Comparison of ENCODE assay signal across 17 mouse cellular contexts in genomic region chr12:17486062-17486770, GRCm38 (mm10). TPM values are rescaled to one million over a fixed set of nuclear protein-coding genes. Genes with fewer than 3 reads are reported as not detected.
DNase-seq lines count a peak whose midpoint lies in the region; ATAC-seq and TF ChIP-seq lines count a peak whose summit lies in the region.
"Had no signal": no experiment of that assay in that cellular context is flagged by ENCODE, and none has a peak within 500 bp of the region (broad histone marks: within the 10 kb centered on the region; RNA-seq: fewer than 3 reads in every experiment).

No protein-coding gene starts in this region.

- no peak for TF ChIP-seq CTCF in brain, embryonic 14.5 days (IDR thresholded peaks at IDR 0.05; ENCODE audit: borderline replicate concordance, extremely low read depth, insufficient read depth, insufficient read length)
- no peak for TF ChIP-seq CTCF in midbrain, postnatal 0 days (IDR thresholded peaks at IDR 0.05)

- TF ChIP-seq POLR2A in brain, embryonic 14.5 days (IDR thresholded peaks at IDR 0.05; ENCODE audit: borderline replicate concordance, extremely low read depth, insufficient read depth, insufficient read length, poor library complexity, severe bottlenecking) = no peak

- no peaks in the 10 kb centered on the region for H3K27me3 ChIP-seq in forebrain, embryonic 16.5 days (replicated peaks; ENCODE audit: control insufficient read depth, insufficient read depth, low read length)
- no peaks in the 10 kb centered on the region for H3K27me3 ChIP-seq in midbrain, postnatal 0 days (ENCODE audit: insufficient read depth, low read length)
- H3K27me3 ChIP-seq in liver, embryonic 12.5 days (replicated peaks) = 0 out of 2 replicates have a peak, but pooled peaks cover 3% of the 10 kb centered on the region
- H3K27me3 ChIP-seq: heart, embryonic 13.5 days; limb, embryonic 12.5 days; liver, embryonic 15.5 days had no signal

- H3K36me3 ChIP-seq in forebrain, embryonic 16.5 days (ENCODE audit: control insufficient read depth, insufficient read depth) = no peaks in the 10 kb centered on the region
- H3K36me3 ChIP-seq in midbrain, postnatal 0 days (ENCODE audit: insufficient read depth, low read length) = no peaks in the 10 kb centered on the region
- no peaks in the 10 kb centered on the region for H3K36me3 ChIP-seq in liver, embryonic 12.5 days
- H3K36me3 ChIP-seq: G1E; heart, embryonic 13.5 days; limb, embryonic 12.5 days; liver, embryonic 15.5 days had no signal

- peak overlapping the region; percentile 42; the same call in 1 of the 2 replicates for H3K27ac ChIP-seq in forebrain, embryonic 16.5 days (ENCODE audit: low read length)
- H3K27ac ChIP-seq in midbrain, postnatal 0 days (ENCODE audit: low read depth, low read length) = peak overlapping the region; percentile 47; the same call in 1 of the 2 replicates
- no peak overlapping the region for H3K27ac ChIP-seq in liver, embryonic 12.5 days
- H3K27ac ChIP-seq: heart, embryonic 13.5 days; limb, embryonic 12.5 days had no signal

- no peaks in the 10 kb centered on the region for H3K9me3 ChIP-seq in forebrain, embryonic 16.5 days (ENCODE audit: control insufficient read depth, low read length)
- H3K9me3 ChIP-seq in midbrain, postnatal 0 days (ENCODE audit: low read length) = no peaks in the 10 kb centered on the region
- H3K9me3 ChIP-seq in liver, embryonic 12.5 days (replicated peaks) = no peaks in the 10 kb centered on the region
- H3K9me3 ChIP-seq: G1E; heart, embryonic 13.5 days; limb, embryonic 12.5 days; liver, embryonic 15.5 days had no signal

- H3K4me1 ChIP-seq in forebrain, embryonic 16.5 days (replicated peaks; ENCODE audit: control insufficient read depth, insufficient read depth, low read length) = peaks cover 11% of the 10 kb centered on the region
- no peaks in the 10 kb centered on the region for H3K4me1 ChIP-seq in midbrain, postnatal 0 days (ENCODE audit: insufficient read depth, low read length)
- peaks cover 31% of the 10 kb centered on the region for H3K4me1 ChIP-seq in liver, embryonic 12.5 days
- H3K4me1 ChIP-seq: limb, embryonic 12.5 days had no signal

- ATAC-seq in forebrain, embryonic 16.5 days = peak; percentile 86
- ATAC-seq in midbrain, postnatal 0 days (ENCODE audit: low FRiP score) = peak; percentile 29; the same call in 1 of the 2 replicates
- ATAC-seq in liver, embryonic 12.5 days = no peak

- peak; percentile 0 for DNase-seq in kidney, adult 18-20 months
- no peak for DNase-seq in kidney, adult 8-10 months
- peak; percentile 86 for DNase-seq in brain, embryonic 14.5 days (ENCODE audit: low read depth)
- DNase-seq in midbrain, postnatal 0 days (ENCODE audit: low spot score) = peak; percentile 14
- no peak for DNase-seq in lung, postnatal 36 days
- no peak for DNase-seq in left cerebral cortex, adult 9 months (ENCODE audit: low spot score in 2 of 2)
- DNase-seq: adrenal gland, adult 2 months; cerebellum, postnatal 10 days; lung, postnatal 14 days; right cerebral cortex, postnatal 14 days; thymus, adult 2 months had no signal

- no peak overlapping the region for H3K9ac ChIP-seq in forebrain, embryonic 16.5 days (replicated peaks; ENCODE audit: low read depth, low read length)
- H3K9ac ChIP-seq in midbrain, postnatal 0 days (replicated peaks; ENCODE audit: low read length, poor library complexity, severe bottlenecking) = no peak overlapping the region
- no peak overlapping the region for H3K9ac ChIP-seq in liver, embryonic 12.5 days
- H3K9ac ChIP-seq: heart, embryonic 13.5 days; limb, embryonic 12.5 days; liver, embryonic 15.5 days had no signal

- H3K4me2 ChIP-seq in forebrain, embryonic 16.5 days (ENCODE audit: low read length) = peak overlapping the region; percentile 3; the same call in 1 of the 2 replicates
- H3K4me2 ChIP-seq in midbrain, postnatal 0 days (ENCODE audit: low read depth, low read length, poor library complexity, severe bottlenecking) = no peak overlapping the region
- H3K4me2 ChIP-seq in liver, embryonic 12.5 days = no peak overlapping the region
- H3K4me2 ChIP-seq: heart, embryonic 13.5 days; limb, embryonic 12.5 days; liver, embryonic 15.5 days had no signal

- H3K4me3 ChIP-seq in forebrain, embryonic 16.5 days (replicated peaks; ENCODE audit: low read length) = no peak overlapping the region
- no peak overlapping the region for H3K4me3 ChIP-seq in midbrain, postnatal 0 days (ENCODE audit: low read depth, low read length)
- no peak overlapping the region for H3K4me3 ChIP-seq in liver, embryonic 12.5 days
- H3K4me3 ChIP-seq: heart, embryonic 13.5 days; limb, embryonic 12.5 days; liver, embryonic 15.5 days had no signal

- WGBS in forebrain, embryonic 16.5 days = 17% methylated on average over 9 of the region's 9 CpGs
- 18% methylated on average over 9 of the region's 9 CpGs for WGBS in midbrain, postnatal 0 days
- WGBS in liver, embryonic 12.5 days (ENCODE audit: insufficient replicate concordance) = 52% methylated on average over 9 of the region's 9 CpGs

RNA-seq across cellular contexts. Expression of gene Odc1, which starts 58.4 kb away (rescaled TPM):
- 247 and 301 TPM in 2 replicates for polyA plus RNA-seq in brain, embryonic 14.5 days (2012; rRNA removed)
- polyA plus RNA-seq in forebrain, embryonic 16.5 days (2015; fragmentation: Nextera tagmentation; extraction: Ambion mirVana) = 217 and 246 TPM in 2 replicates
- total RNA-seq in midbrain, postnatal 0 days (2014; rRNA removed) = 181 and 197 TPM in 2 replicates
- polyA plus RNA-seq in midbrain, postnatal 0 days (2015; fragmentation: Nextera tagmentation; extraction: Ambion mirVana) = 90.9 and 102 TPM in 2 replicates
- 587 and 597 TPM in 2 replicates for polyA plus RNA-seq in liver, embryonic 12.5 days (2016; fragmentation: Nextera tagmentation; extraction: Ambion mirVana)

Comparison
In these comparisons a context has a peak if more than half of its experiments do, and no peak if none do; other contexts are left out.
1. DNase-seq: peak in kidney, adult 18-20 months (single experiment), brain, embryonic 14.5 days (single experiment) and midbrain, postnatal 0 days (single experiment); none in kidney, adult 8-10 months (0 of 2), lung, postnatal 36 days (single experiment) and left cerebral cortex, adult 9 months (0 of 2).